Mouse (Mus musculus) forebrain, embryonic 10.5 days (tissue): ENCODE results near the gene Gpr39. TPM values are rescaled to one million over a fixed set of nuclear protein-coding genes. Genes with fewer than 3 reads are reported as not detected.

Experiments
- polyA plus RNA-seq: library from polyadenylated mRNA; unstranded; fragments of >200 nt; fragmentation: Nextera tagmentation; extraction: Ambion mirVana; gene quantifications from 2 replicates; pipeline ENCODE4 v1.2.1, GENCODE M21; 2016

Gene Gpr39
- polyA plus RNA-seq, 1 experiment from 2014 or later = not detected

Other genes with a start within 250 kb of the Gpr39 start
- 223 and 229 TPM in 2 replicates for gene Actr3, start 241.3 kb upstream of the Gpr39 start, polyA plus RNA-seq
- 18.1 and 20.4 TPM in 2 replicates for gene Slc35f5, start 116.4 kb upstream of the Gpr39 start, polyA plus RNA-seq
- 1.2 and 1.9 TPM in 2 replicates for gene Lypd1, start 236.1 kb downstream of the Gpr39 start, polyA plus RNA-seq